Mouse (Mus musculus) frontal cortex, adult (tissue): ENCODE data around the gene B3gnt3.

Source experiments
- ATAC-seq: cut with Nextera tagmentation; 2 replicates; pipeline ENCODE4 v1.9.2; 2017; ENCODE audit warnings: mild to moderate bottlenecking, moderate library complexity, mixed read lengths; ENCODE audit not compliant: low TSS enrichment

Gene B3gnt3

DNA sequence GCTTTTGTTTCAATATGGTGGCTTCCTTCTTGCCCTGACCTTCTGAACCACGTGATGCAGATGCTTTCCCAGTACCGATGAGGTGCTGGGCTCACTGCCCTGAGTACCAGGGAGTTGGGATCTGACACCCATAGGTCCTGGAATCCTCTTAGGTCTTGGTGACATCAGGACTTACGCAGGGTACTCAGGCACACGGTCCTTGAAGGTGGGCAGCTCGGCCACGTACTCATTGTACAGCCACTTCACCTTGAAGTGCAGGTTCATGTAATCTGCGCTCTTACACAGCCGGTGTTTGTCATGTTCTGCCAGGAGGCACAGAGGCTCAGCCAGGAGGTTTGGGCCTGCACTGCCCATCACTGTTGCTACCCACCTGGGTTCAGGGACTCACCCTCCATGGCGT, 56.1 kb downstream of the B3gnt3 start:
- no peak for ATAC-seq
